Mouse (Mus musculus): ENCODE data around the gene Hrc. TPM values are rescaled to one million over a fixed set of nuclear protein-coding genes. Genes with fewer than 3 reads are reported as not detected.

Gene Hrc
- total RNA-seq (2012; rRNA removed), result 0.13 and 0.21 TPM in 2 replicates
- total RNA-seq (2014; rRNA removed), result not detected in 2 replicates
- polyA plus RNA-seq (2012; ENCODE audit: insufficient read length, low read depth), result 0.10 and 0.16 TPM in 2 replicates

DNA sequence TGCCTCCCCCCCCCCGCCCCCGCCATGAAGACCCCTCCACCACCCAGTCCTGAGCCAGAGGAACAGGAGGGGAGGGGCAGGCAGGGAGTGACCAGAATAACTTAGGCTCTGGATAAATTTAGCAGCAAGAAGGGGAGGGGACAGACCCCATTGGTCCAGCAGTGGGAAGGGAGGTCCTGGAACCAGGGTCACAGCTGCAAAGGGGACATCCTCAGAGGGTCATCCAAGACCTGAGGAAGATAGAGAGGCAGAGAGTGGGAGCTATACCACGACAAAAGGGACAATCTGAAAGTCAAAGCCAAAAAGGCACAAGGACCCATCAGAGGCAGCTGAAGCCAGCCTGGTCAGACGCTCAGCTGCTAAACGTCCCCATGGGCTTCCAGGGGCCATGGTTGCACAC lies at the start of gene Hrc:
Hrc (plus strand) TSS at position 235 of the 400 bp plus-strand sequence.
- Histone ChIP-seq H3K27me3 (replicated peaks) (peaks cover 80% of the 10 kb centered on the region), H3K4me3 (replicated peaks in 1 of 3; ENCODE audit: low read depth in 2 of 3, low read length in 2 of 3, poor library complexity in 1 of 3) (no peak within 1 kb of the TSS), H3K79me2 (replicated peaks; ENCODE audit: control insufficient read depth, extremely low read depth, insufficient read depth, poor library complexity, severe bottlenecking) (no peaks in the 10 kb centered on the region), H3K27ac (ENCODE audit: insufficient read depth, low read depth) (no peak within 1 kb of the TSS), H3K9ac (ENCODE audit: insufficient read depth, low read depth) (no peak within 1 kb of the TSS), H3K36me3 (replicated peaks in 1 of 2; ENCODE audit: control insufficient read depth in 1 of 2, insufficient read depth in 1 of 2, low read length in 1 of 2) (no peaks in the 10 kb centered on the region), H3K9me3 (replicated peaks; ENCODE audit: low read length) (peaks cover 5% of the 10 kb centered on the region), H3K4me1 (ENCODE audit: control insufficient read depth in 1 of 2, insufficient read depth in 2 of 2) (peaks cover 36 to 55% of the 10 kb centered on the region in 2 experiments), H3K4me2 (ENCODE audit: insufficient read depth, low read depth, poor library complexity, severe bottlenecking) (0 out of 2 replicates have a peak within 1 kb of the TSS, but pooled peaks have one; percentile 79)
- no peak for TF ChIP-seq SMC3 (IDR thresholded peaks at IDR 0.05; ENCODE audit: low read depth, low read length)
- no peak for TF ChIP-seq CHD1 (IDR thresholded peaks at IDR 0.05; ENCODE audit: low read depth, low read length)
- TF ChIP-seq UBTF (IDR thresholded peaks at IDR 0.05; ENCODE audit: low read depth, low read length), result no peak
- TF ChIP-seq IRF4 (IDR thresholded peaks at IDR 0.05; ENCODE audit: low read depth, low read length), result no peak
- no peak for TF ChIP-seq PAX5 (IDR thresholded peaks at IDR 0.05; ENCODE audit: low read length)
- TF ChIP-seq ZC3H11A (IDR thresholded peaks at IDR 0.05; ENCODE audit: low read depth, low read length), result no peak
- no peak for TF ChIP-seq USF1 (IDR thresholded peaks at IDR 0.05; ENCODE audit: low read depth, low read length)
- no peak for TF ChIP-seq HCFC1 (IDR thresholded peaks at IDR 0.05; ENCODE audit: low read depth, low read length)
- TF ChIP-seq BHLHE40 (IDR thresholded peaks at IDR 0.05; ENCODE audit: low read depth, low read length), result no peak
- no peak for TF ChIP-seq KAT2A (IDR thresholded peaks at IDR 0.05; ENCODE audit: insufficient replicate concordance, low read length)
- TF ChIP-seq ZKSCAN1 (IDR thresholded peaks at IDR 0.05; ENCODE audit: borderline replicate concordance, low read depth, low read length), result no peak
- in situ Hi-C loops (cut with MboI; ENCODE audit: low pct_ligation_motif_present, low pct_unique_long_range_greater_than_20kb, low sequenced_read_pairs), result no loop called here
- dilution Hi-C loops (cut with MboI; ENCODE audit: extremely low pct_ligation_motif_present, extremely low pct_unique_long_range_greater_than_20kb, low sequenced_read_pairs), result no loop called here
- no peak for DNase-seq (ENCODE audit: extremely low read depth)

DNA sequence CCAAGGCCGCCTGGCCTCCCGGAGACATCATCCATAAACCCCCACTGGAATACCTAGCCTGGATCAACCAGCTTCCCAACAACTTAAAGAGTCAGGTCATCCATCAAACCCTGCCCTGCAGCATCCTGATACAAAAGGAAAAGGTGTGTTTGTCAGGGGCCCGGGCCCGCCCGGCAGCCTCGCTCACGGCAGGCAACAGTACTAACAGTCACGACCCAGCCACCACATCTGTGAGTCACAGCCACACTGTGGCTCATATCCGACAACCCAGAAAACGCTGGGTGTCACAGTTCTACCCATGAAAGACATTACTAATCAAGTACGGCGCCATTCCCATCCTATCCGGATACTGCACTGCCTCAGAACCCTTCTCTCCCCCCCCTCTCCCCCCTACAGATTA lies 48.6 kb upstream of the Hrc start:
- in situ Hi-C loops (cut with MboI; ENCODE audit: low pct_ligation_motif_present, low pct_unique_long_range_greater_than_20kb, low sequenced_read_pairs), result no loop called here
- TF ChIP-seq MXI1 (IDR thresholded peaks at IDR 0.05; ENCODE audit: low read depth, low read length), result no peak
- TF ChIP-seq JUN (IDR thresholded peaks at IDR 0.05; ENCODE audit: insufficient read depth, low read depth, low read length), result no peak
- TF ChIP-seq USF1 (IDR thresholded peaks at IDR 0.05; ENCODE audit: low read depth, low read length), result no peak
- TF ChIP-seq MAX (IDR thresholded peaks at IDR 0.05; ENCODE audit: low read length), result no peak
- no peak for TF ChIP-seq ZMIZ1 (IDR thresholded peaks at IDR 0.05; ENCODE audit: low read depth, low read length)
- TF ChIP-seq HCFC1 (IDR thresholded peaks at IDR 0.05; ENCODE audit: low read depth, low read length), result no peak
- TF ChIP-seq RCOR1 (conservative IDR thresholded peaks at IDR 0.05; ENCODE audit: low read depth, low read length), result no peak
- no peak for TF ChIP-seq NELFE (IDR thresholded peaks at IDR 0.05; ENCODE audit: low read depth, low read length)
- no peak for TF ChIP-seq ELF1 (IDR thresholded peaks at IDR 0.05; ENCODE audit: low read depth, low read length)
- no peak for TF ChIP-seq PAX5 (IDR thresholded peaks at IDR 0.05; ENCODE audit: low read length)
- TF ChIP-seq ZC3H11A (IDR thresholded peaks at IDR 0.05; ENCODE audit: low read depth, low read length), result no peak
- TF ChIP-seq KAT2A (IDR thresholded peaks at IDR 0.05; ENCODE audit: insufficient replicate concordance, low read length), result no peak
- TF ChIP-seq SIN3A (IDR thresholded peaks at IDR 0.05; ENCODE audit: low read length), result no peak
- TF ChIP-seq EP300 (IDR thresholded peaks at IDR 0.05; ENCODE audit: low read length), result no peak
- no peak for TF ChIP-seq BHLHE40 (IDR thresholded peaks at IDR 0.05; ENCODE audit: low read depth, low read length)
- no peak for TF ChIP-seq USF2 (conservative IDR thresholded peaks at IDR 0.05; ENCODE audit: low read depth, low read length)
- Histone ChIP-seq H3K36me3 (replicated peaks in 1 of 2; ENCODE audit: control insufficient read depth in 1 of 2, insufficient read depth in 1 of 2, low read length in 1 of 2) (no peaks in the 10 kb centered on the region), H3K4me3 (replicated peaks in 1 of 3; ENCODE audit: low read depth in 2 of 3, low read length in 2 of 3, poor library complexity in 1 of 3) (no peak overlapping the region), H3K4me2 (ENCODE audit: insufficient read depth, low read depth, poor library complexity, severe bottlenecking) (no peak overlapping the region), H3K9me3 (replicated peaks; ENCODE audit: low read length) (peaks cover 8% of the 10 kb centered on the region), H3K27me3 (replicated peaks) (peaks cover 40% of the 10 kb centered on the region), H3K4me1 (ENCODE audit: control insufficient read depth in 1 of 2, insufficient read depth in 2 of 2) (peaks cover 0 to 2% of the 10 kb centered on the region in 2 experiments; a peak in 1 of 4 replicates), H3K27ac (ENCODE audit: insufficient read depth, low read depth) (no peak overlapping the region), H3K79me2 (replicated peaks; ENCODE audit: control insufficient read depth, extremely low read depth, insufficient read depth, poor library complexity, severe bottlenecking) (no peaks in the 10 kb centered on the region), H3K9ac (ENCODE audit: insufficient read depth, low read depth) (no peak overlapping the region)
- DNase-seq (ENCODE audit: extremely low read depth), result no peak
- dilution Hi-C loops (cut with MboI; ENCODE audit: extremely low pct_ligation_motif_present, extremely low pct_unique_long_range_greater_than_20kb, low sequenced_read_pairs), result no loop called here
